Mouse (Mus musculus): ENCODE results near the gene Tmem161b. TPM values are rescaled to one million over a fixed set of nuclear protein-coding genes. Genes with fewer than 3 reads are reported as not detected.

The Tmem161b gene
- polyA plus RNA-seq (2014; fragmentation: Illumina TruSeq; extraction: RNeasy Lipid Tissue Mini Kit (QIAGEN cat#74804); ENCODE audit: low read depth, low replicate concordance), result 10.7 TPM

GRCm38 (mm10) chr13:84221820-84222681 lies at the start of gene Tmem161b:
Tmem161b (plus strand) TSS chr13:84222296.

All from adipose tissue, adult 10 weeks (tissue).